ENCODE assay signal across 32 mouse cellular contexts in genomic region chr1:167700221-167700620, GRCm38 (mm10). TPM values are rescaled to one million over a fixed set of nuclear protein-coding genes. Genes with fewer than 3 reads are reported as not detected.
"Had no signal": no experiment of that assay in that cellular context is flagged by ENCODE, and none has a peak within 500 bp of the region (broad histone marks: within the 10 kb centered on the region; RNA-seq: fewer than 3 reads in every experiment).

No protein-coding gene starts in this region.

- H3K4me1 ChIP-seq: heart, embryonic 13.5 days; heart, embryonic 15.5 days; hindbrain, embryonic 12.5 days; intestine, embryonic 15.5 days; liver, embryonic 13.5 days had no signal

- H3K9ac ChIP-seq: heart, embryonic 13.5 days; heart, embryonic 15.5 days; hindbrain, embryonic 12.5 days; hindbrain, embryonic 14.5 days; intestine, embryonic 15.5 days; liver, embryonic 13.5 days had no signal

- ATAC-seq: hindbrain, embryonic 16.5 days; inflammation-experienced regulatory T-cells, adult 6 months; intestine, embryonic 15.5 days; intestine, postnatal 0 days had no signal

- H3K9me3 ChIP-seq: heart, embryonic 15.5 days; hindbrain, embryonic 10.5 days; hindbrain, embryonic 12.5 days; intestine, embryonic 15.5 days; liver, embryonic 13.5 days had no signal

- H3K27ac ChIP-seq: gastrocnemius, adult 2 months; heart, embryonic 13.5 days; heart, embryonic 15.5 days; hindbrain, embryonic 10.5 days; hindbrain, embryonic 12.5 days; hindbrain, embryonic 14.5 days; intestine, embryonic 15.5 days; layer of hippocampus, adult 2 months; left cerebral cortex, adult 2 months; liver, embryonic 13.5 days had no signal

- H3K4me3 ChIP-seq: gastrocnemius, adult 2 months; heart, embryonic 13.5 days; heart, embryonic 15.5 days; hindbrain, embryonic 10.5 days; hindbrain, embryonic 12.5 days; intestine, embryonic 15.5 days; layer of hippocampus, adult 2 months; left cerebral cortex, adult 2 months; liver, embryonic 13.5 days had no signal

- H3K36me3 ChIP-seq: heart, embryonic 13.5 days; heart, embryonic 15.5 days; hindbrain, embryonic 10.5 days; hindbrain, embryonic 12.5 days; intestine, embryonic 15.5 days; liver, embryonic 13.5 days had no signal

- H3K4me2 ChIP-seq: heart, embryonic 11.5 days; heart, embryonic 13.5 days; heart, embryonic 15.5 days; hindbrain, embryonic 12.5 days; hindbrain, embryonic 14.5 days; intestine, embryonic 15.5 days; liver, embryonic 11.5 days; liver, embryonic 13.5 days had no signal

- DNase-seq: gastrocnemius, adult 2 months; gastrocnemius, postnatal 10 days; gastrocnemius, postnatal 25 days; heart, postnatal 14 days; heart, postnatal 4 days; kidney, adult 18-20 months; kidney, adult 8-10 months; kidney, postnatal 10 days; kidney, postnatal 25 days; kidney, postnatal 4 days; liver; liver, embryonic 13.5 days had no signal

RNA-seq across cellular contexts. Expression of gene Lmx1a, which starts 11.2 kb away (rescaled TPM):
- total RNA-seq: granulocyte monocyte progenitor cell, adult 5-6 weeks; heart, adult 8-10 months; heart, postnatal 14 days; heart, postnatal 4 days; left cerebral cortex, adult 2 months; left cerebral cortex, postnatal 14 days; left cerebral cortex, postnatal 36 days had no signal
- polyA plus RNA-seq: frontal cortex, adult 2 months; heart, postnatal 0 days; kidney, embryonic 14.5 days had no signal
